Mouse (Mus musculus) forelimb bud, embryonic 11.5 days (tissue): ENCODE results near the gene Gzmc.
"Not testable (repeated sequence)": the region's sequence is repeated elsewhere in the genome, so short reads cannot be mapped to it uniquely, and the experiment has no call there.

Source experiments
- DNase-seq: peaks from one replicate; pipeline ENCODE4 v3.0.0-alpha.2; 2012; ENCODE audit warnings: low read depth, low spot score

Gzmc gene

DNA sequence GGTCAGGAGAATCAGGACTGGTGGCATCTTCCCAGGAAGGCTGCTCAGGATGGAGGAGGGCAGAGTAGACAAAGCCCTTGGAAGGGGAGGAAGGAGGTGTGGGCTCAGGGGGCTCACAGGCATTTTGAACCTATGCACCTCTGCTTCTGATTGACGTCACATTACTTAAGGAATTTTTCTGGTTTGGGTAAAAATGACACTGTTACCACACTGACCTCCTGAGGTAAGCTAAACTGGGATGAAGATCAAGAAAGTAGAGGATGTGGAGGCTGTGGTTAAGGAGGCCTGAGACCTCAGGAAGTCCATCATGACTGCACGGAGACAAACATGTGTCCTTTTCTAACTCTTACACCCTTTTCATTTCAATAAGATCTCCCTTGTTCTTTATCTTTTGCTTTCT lies at the start of gene Gzmc:
Gene Gzmc (minus strand): TSS at position 101 of the 400 bp plus-strand sequence.
- no peak for DNase-seq

DNA sequence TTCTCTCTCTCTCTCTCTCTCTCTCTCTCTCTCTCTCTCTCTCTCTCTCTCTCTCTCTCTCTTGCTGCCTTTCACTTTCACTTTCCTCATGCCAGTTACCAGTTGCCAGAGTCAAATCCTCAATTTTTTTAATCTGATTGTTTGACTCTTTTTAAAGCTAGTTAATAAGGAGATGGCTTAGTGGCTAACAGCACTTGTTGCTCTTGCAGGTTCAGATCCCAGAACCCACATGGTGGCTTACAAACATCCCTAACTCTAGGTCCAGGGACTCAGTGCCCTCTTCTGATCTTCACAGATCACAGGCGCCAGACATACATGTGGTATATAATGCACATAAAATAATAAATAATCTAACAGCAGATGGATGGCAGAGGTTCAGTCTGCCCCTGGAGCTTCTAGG lies 49.4 kb upstream of the Gzmc start:
- no peak for DNase-seq

- DNase-seq: no peak
These were observed 46.6 kb upstream of the Gzmc start for GRCm38 (mm10) chr14:56281090-56281489.

- not testable (repeated sequence) for DNase-seq
These were observed 44.2 kb upstream of the Gzmc start for GRCm38 (mm10) chr14:56278691-56279090.

- not testable (repeated sequence) for DNase-seq
These were observed 41.6 kb upstream of the Gzmc start for GRCm38 (mm10) chr14:56276096-56276495.

GRCm38 (mm10) chr14:56266109-56266508 lies 31.7 kb upstream of the Gzmc start:
- DNase-seq: no peak

DNA sequence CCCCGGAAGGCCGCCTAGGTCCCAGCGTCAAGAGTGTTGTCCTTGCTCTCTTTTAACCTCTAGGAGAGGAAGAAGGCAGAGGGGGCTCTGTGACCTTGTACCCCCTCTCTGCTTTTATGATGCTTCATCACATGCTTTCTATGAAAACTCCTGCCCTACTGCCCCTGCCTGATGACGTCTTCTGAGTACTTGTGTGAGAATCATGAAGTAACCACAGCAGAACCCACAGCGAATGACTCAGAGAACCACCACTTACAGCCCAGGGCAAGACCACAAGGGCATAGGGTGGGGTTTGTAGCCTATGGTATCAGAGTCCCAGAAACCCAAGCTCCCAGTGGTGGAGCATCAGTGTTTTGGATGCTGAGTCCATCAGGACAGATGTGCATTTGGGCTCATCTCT lies 27.7 kb upstream of the Gzmc start, which contains the start of gene Gzmb:
Gene Gzmb (minus strand): TSS at position 108 of the 400 bp plus-strand sequence.
- no peak for DNase-seq

GRCm38 (mm10) chr14:56240409-56240808 lies 6.0 kb upstream of the Gzmc start:
- DNase-seq: no peak

GRCm38 (mm10) chr14:56211317-56211716 lies 23.1 kb downstream of the Gzmc start, which contains the start of gene Gzmf:
TSS of gene Gzmf (minus strand) at chr14:56211417.
- DNase-seq: no peak

DNA sequence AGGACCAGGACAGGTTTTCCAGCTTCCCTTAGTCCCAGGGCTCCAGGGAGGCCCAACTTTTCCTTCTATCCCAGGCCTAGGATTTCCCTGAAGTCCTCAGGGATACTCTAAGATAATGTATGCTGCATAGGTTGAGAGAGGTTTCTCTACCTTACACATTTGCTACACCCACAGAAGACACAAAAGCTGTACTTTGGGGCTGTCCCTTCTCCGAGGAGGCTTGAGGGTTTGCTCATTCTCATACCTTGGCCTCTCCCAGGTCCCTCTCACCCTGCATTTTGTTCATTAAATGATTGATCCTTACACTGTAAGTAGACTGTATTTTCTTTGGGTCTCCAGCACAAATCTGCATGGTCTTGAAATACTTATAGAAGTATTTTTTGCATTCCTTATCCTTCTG lies 28.8 kb downstream of the Gzmc start:
- DNase-seq: no peak

DNA sequence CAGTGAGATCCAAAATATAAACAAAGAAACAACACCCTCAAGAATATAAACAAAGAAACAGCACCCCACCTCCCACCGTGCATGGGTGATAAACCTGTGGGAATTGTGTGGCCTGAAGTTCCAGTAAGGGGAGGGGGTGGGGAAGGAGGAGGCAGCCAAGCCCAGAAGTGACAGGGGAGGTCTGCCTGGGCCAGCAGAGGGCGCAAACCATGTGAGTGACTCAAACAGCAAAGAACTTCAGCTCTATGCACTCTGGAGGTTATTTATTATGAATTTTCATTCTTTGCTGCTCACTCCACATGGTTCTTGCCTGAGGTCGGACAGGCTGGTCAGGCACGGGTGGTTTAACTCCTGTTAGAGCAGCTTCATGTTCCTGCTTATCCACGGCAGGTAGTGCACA lies 29.4 kb downstream of the Gzmc start:
- peak; percentile 38 for DNase-seq

DNA sequence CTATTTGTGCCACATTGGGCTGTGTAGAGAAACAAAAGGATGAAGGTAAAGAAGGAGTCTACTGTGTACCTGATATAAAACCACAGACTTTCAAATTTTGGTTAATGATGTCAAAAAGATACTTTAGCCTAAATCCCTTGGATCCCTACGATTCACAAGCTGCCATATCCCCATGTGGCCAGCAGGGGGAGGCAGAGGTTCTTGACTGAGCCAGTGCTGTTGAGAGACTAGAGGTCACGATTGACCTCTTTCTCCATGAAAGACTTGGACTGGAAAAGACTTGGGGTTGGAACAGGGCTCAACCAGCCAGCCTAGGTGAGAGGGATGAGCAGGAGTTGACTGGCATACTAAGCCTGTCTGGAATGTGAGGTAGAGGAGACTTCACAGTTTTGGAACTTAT lies 30.5 kb downstream of the Gzmc start:
- DNase-seq: peak; percentile 57

GRCm38 (mm10) chr14:56186946-56187345 lies 47.5 kb downstream of the Gzmc start:
- DNase-seq: no peak

GRCm38 (mm10) chr14:56186521-56186920 lies 47.9 kb downstream of the Gzmc start:
- DNase-seq: no peak
